Mouse (Mus musculus): ENCODE results near the gene Tiam1. TPM values are rescaled to one million over a fixed set of nuclear protein-coding genes. Genes with fewer than 3 reads are reported as not detected.
A peak's percentile ranks its signal among the peaks of the same experiment; 100 is the strongest.

The Tiam1 gene
- polyA plus RNA-seq, 1 experiment, result 10.7 TPM

- no peak for TF ChIP-seq POLR2A (IDR thresholded peaks at IDR 0.05; ENCODE audit: borderline replicate concordance, control insufficient read depth, low read depth, low read length)
- TF ChIP-seq CTCF (IDR thresholded peaks at IDR 0.05; ENCODE audit: control insufficient read depth, insufficient read depth, low read length), result no peak
- WGBS, result 87% methylated on average over 13 of the region's 13 CpGs
- no peak overlapping the region for H3K27ac ChIP-seq (ENCODE audit: control insufficient read depth, insufficient read depth, low read depth, low read length, poor library complexity)
- H3K4me3 ChIP-seq (replicated peaks; ENCODE audit: control insufficient read depth, low read depth, low read length), result no peak overlapping the region
- H3K4me1 ChIP-seq (ENCODE audit: control insufficient read depth, insufficient read depth, low read length), result no peaks in the 10 kb centered on the region; the same call in 1 of the 2 replicates
These were observed 21.8 kb downstream of the Tiam1 start for GRCm38 (mm10) chr16:90121799-90122198.

- peak; percentile 30; the same call in 1 of the 2 replicates for TF ChIP-seq CTCF (IDR thresholded peaks at IDR 0.05; ENCODE audit: control insufficient read depth, insufficient read depth, low read length)
- TF ChIP-seq POLR2A (IDR thresholded peaks at IDR 0.05; ENCODE audit: borderline replicate concordance, control insufficient read depth, low read depth, low read length), result no peak
- Histone ChIP-seq H3K27ac (ENCODE audit: control insufficient read depth, insufficient read depth, low read depth, low read length, poor library complexity) (no peak overlapping the region), H3K4me3 (replicated peaks; ENCODE audit: control insufficient read depth, low read depth, low read length) (no peak overlapping the region), H3K4me1 (ENCODE audit: control insufficient read depth, insufficient read depth, low read length) (no peaks in the 10 kb centered on the region; the same call in 1 of the 2 replicates)
- WGBS, result 94% methylated on average over 4 of the region's 4 CpGs
These were observed 23.6 kb downstream of the Tiam1 start for GRCm38 (mm10) chr16:90119969-90120368.

- H3K4me3 ChIP-seq (replicated peaks; ENCODE audit: control insufficient read depth, low read depth, low read length), result no peak overlapping the region
- no peak for TF ChIP-seq CTCF (IDR thresholded peaks at IDR 0.05; ENCODE audit: control insufficient read depth, insufficient read depth, low read length)
- 81% methylated on average over 13 of the region's 13 CpGs for WGBS
- H3K27ac ChIP-seq (ENCODE audit: control insufficient read depth, insufficient read depth, low read depth, low read length, poor library complexity), result no peak overlapping the region
- no peaks in the 10 kb centered on the region; the same call in 1 of the 2 replicates for H3K4me1 ChIP-seq (ENCODE audit: control insufficient read depth, insufficient read depth, low read length)
These were observed 26.9 kb downstream of the Tiam1 start for GRCm38 (mm10) chr16:90116637-90117182.

- Histone ChIP-seq H3K4me3 (replicated peaks; ENCODE audit: control insufficient read depth, low read depth, low read length) (no peak overlapping the region), H3K27ac (ENCODE audit: control insufficient read depth, insufficient read depth, low read depth, low read length, poor library complexity) (no peak overlapping the region), H3K4me1 (ENCODE audit: control insufficient read depth, insufficient read depth, low read length) (no peaks in the 10 kb centered on the region; the same call in 1 of the 2 replicates)
- WGBS, result 51% methylated on average over 11 of the region's 11 CpGs
- no peak for TF ChIP-seq CTCF (IDR thresholded peaks at IDR 0.05; ENCODE audit: control insufficient read depth, insufficient read depth, low read length)
- no peak for TF ChIP-seq POLR2A (IDR thresholded peaks at IDR 0.05; ENCODE audit: borderline replicate concordance, control insufficient read depth, low read depth, low read length)
These were observed 30.9 kb downstream of the Tiam1 start for GRCm38 (mm10) chr16:90112577-90113155.

- no peak overlapping the region for H3K27ac ChIP-seq (ENCODE audit: control insufficient read depth, insufficient read depth, low read depth, low read length, poor library complexity)
- H3K4me1 ChIP-seq (ENCODE audit: control insufficient read depth, insufficient read depth, low read length), result no peaks in the 10 kb centered on the region; the same call in none of the 2 replicates
- 8% methylated on average over 2 of the region's 3 CpGs for WGBS
- TF ChIP-seq POLR2A (IDR thresholded peaks at IDR 0.05; ENCODE audit: borderline replicate concordance, control insufficient read depth, low read depth, low read length) (no peak), CTCF (IDR thresholded peaks at IDR 0.05; ENCODE audit: control insufficient read depth, insufficient read depth, low read length) (no peak)
- H3K4me3 ChIP-seq (replicated peaks; ENCODE audit: control insufficient read depth, low read depth, low read length), result no peak overlapping the region
These were observed 34.1 kb downstream of the Tiam1 start for GRCm38 (mm10) chr16:90109500-90109899.

- no peak overlapping the region for H3K4me3 ChIP-seq (replicated peaks; ENCODE audit: control insufficient read depth, low read depth, low read length)
- no peaks in the 10 kb centered on the region; the same call in none of the 2 replicates for H3K4me1 ChIP-seq (ENCODE audit: control insufficient read depth, insufficient read depth, low read length)
- TF ChIP-seq CTCF (IDR thresholded peaks at IDR 0.05; ENCODE audit: control insufficient read depth, insufficient read depth, low read length) (no peak), POLR2A (IDR thresholded peaks at IDR 0.05; ENCODE audit: borderline replicate concordance, control insufficient read depth, low read depth, low read length) (no peak)
- 77% methylated on average over 15 of the region's 15 CpGs for WGBS
- no peak overlapping the region for H3K27ac ChIP-seq (ENCODE audit: control insufficient read depth, insufficient read depth, low read depth, low read length, poor library complexity)
These were observed 38.7 kb downstream of the Tiam1 start for GRCm38 (mm10) chr16:90104714-90105459.

- TF ChIP-seq POLR2A (IDR thresholded peaks at IDR 0.05; ENCODE audit: borderline replicate concordance, control insufficient read depth, low read depth, low read length) (no peak), CTCF (IDR thresholded peaks at IDR 0.05; ENCODE audit: control insufficient read depth, insufficient read depth, low read length) (no peak)
- H3K27ac ChIP-seq (ENCODE audit: control insufficient read depth, insufficient read depth, low read depth, low read length, poor library complexity), result no peak overlapping the region
- no peak overlapping the region for H3K4me3 ChIP-seq (replicated peaks; ENCODE audit: control insufficient read depth, low read depth, low read length)
- WGBS, result 80% methylated on average over 2 of the region's 2 CpGs
- H3K4me1 ChIP-seq (ENCODE audit: control insufficient read depth, insufficient read depth, low read length), result no peaks in the 10 kb centered on the region; the same call in none of the 2 replicates
These were observed 39.8 kb downstream of the Tiam1 start for GRCm38 (mm10) chr16:90103726-90104125.

GRCm38 (mm10) chr16:90102596-90102995, 41.0 kb downstream of the Tiam1 start:
- 60% methylated on average over 7 of the region's 7 CpGs for WGBS
- TF ChIP-seq CTCF (IDR thresholded peaks at IDR 0.05; ENCODE audit: control insufficient read depth, insufficient read depth, low read length) (no peak), POLR2A (IDR thresholded peaks at IDR 0.05; ENCODE audit: borderline replicate concordance, control insufficient read depth, low read depth, low read length) (no peak)
- no peak overlapping the region for H3K27ac ChIP-seq (ENCODE audit: control insufficient read depth, insufficient read depth, low read depth, low read length, poor library complexity)
- H3K4me1 ChIP-seq (ENCODE audit: control insufficient read depth, insufficient read depth, low read length), result no peaks in the 10 kb centered on the region; the same call in none of the 2 replicates
- no peak overlapping the region for H3K4me3 ChIP-seq (replicated peaks; ENCODE audit: control insufficient read depth, low read depth, low read length)
